Mouse (Mus musculus) liver, embryonic 16.5 days (tissue): ENCODE data around the gene Ccnl2. TPM values are rescaled to one million over a fixed set of nuclear protein-coding genes. Genes with fewer than 3 reads are reported as not detected.

Experiments
- ATAC-seq: fragments of 200-750 bp; cut with Nextera tagmentation; 2 replicates; pipeline ENCODE4 v1.8.0; 2017; ENCODE audit warnings: low read depth, mild to moderate bottlenecking, moderate number of reproducible peaks, moderate library complexity
- H3K27ac ChIP-seq: fragments of 300-500 bp; sonication (generic); 2 replicates; pipeline ENCODE4 v1.5.1; 2014; ENCODE audit warnings: mild to moderate bottlenecking, low read length
- H3K27me3 ChIP-seq: fragments of 300-500 bp; sonication (generic); 2 replicates; pipeline ENCODE4 v1.6.1; 2014; ENCODE audit warnings: low read depth, low read length, mixed read lengths; ENCODE audit not compliant: control insufficient read depth, insufficient read depth
- H3K36me3 ChIP-seq: fragments of 300-500 bp; sonication (generic); 2 replicates; pipeline ENCODE4 v1.6.1; 2014; ENCODE audit warnings: mild to moderate bottlenecking; ENCODE audit not compliant: control insufficient read depth, insufficient read depth
- H3K4me1 ChIP-seq: fragments of 300-500 bp; sonication (generic); 2 replicates; pipeline ENCODE4 v1.6.1; 2014; ENCODE audit warnings: low read depth, low read length, mixed read lengths; ENCODE audit not compliant: control insufficient read depth
- H3K4me2 ChIP-seq: fragments of 300-500 bp; sonication (generic); 2 replicates; pipeline ENCODE4 v1.6.1; 2014; ENCODE audit warnings: low read depth, low read length, mixed read lengths
- H3K4me3 ChIP-seq: fragments of 300-500 bp; sonication (generic); 2 replicates; pipeline ENCODE4 v1.5.1; 2014; ENCODE audit warnings: low read depth, mild to moderate bottlenecking, low read length
- H3K9ac ChIP-seq: fragments of 300-500 bp; sonication (generic); 2 replicates; pipeline ENCODE4 v1.6.1; 2014; ENCODE audit warnings: low read depth, low read length
- H3K9me3 ChIP-seq: fragments of 300-500 bp; sonication (generic); replicated peaks from 2 replicates; pipeline ENCODE4 v1.6.1; 2016; ENCODE audit warnings: low read length; ENCODE audit not compliant: control insufficient read depth
- WGBS: fragments of 180-500 bp; shearing (Covaris S2); extraction: QIAGEN DNeasy Blood & Tissue Kit; methylation state at CpG from one replicate; pipeline ENCODE4 v1.1.7; 2014; ENCODE audit not compliant: insufficient replicate concordance; 5-methylcytosine and 5-hydroxymethylcytosine counted together
- polyA plus RNA-seq: library from polyadenylated mRNA; unstranded; fragments of >200 nt; fragmentation: Nextera tagmentation; extraction: Ambion mirVana; gene quantifications from 2 replicates; pipeline ENCODE4 v1.2.1, GENCODE M21; 2015

The Ccnl2 gene
- polyA plus RNA-seq, 1 experiment from 2014 or later: 79.8 TPM

DNA sequence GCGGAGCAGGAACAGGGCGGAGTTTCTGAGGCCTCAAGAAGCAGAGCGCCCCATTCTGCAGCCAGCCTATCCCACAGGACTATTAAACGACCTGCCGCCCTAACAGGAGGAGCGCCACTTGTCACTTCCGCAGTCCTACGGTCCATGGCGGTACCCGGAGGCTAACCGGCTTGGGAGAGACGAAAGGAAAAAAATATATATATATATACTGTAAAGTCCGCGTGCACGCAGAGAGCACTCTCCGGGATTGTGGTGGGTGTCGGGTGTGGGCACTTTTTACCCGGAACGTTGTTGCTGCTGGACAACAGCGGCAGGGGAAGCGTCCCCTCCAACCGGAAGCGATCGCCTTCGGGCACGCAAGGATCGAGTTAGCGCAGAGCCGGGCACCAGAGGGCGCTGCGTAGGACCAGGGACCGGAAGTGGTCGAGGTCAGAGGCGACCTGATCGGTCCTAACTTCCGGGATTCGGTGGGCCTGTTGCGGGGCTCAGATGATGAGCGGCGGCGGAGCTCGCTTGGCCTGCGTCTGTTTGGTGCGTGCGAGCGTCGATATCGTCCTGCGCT, 19.0 kb downstream of the Ccnl2 start, which contains the start of gene Aurkaip1:
Aurkaip1 (plus strand) TSS at position 68 of the 562 bp plus-strand sequence.
- Histone ChIP-seq H3K4me2 (peak within 1 kb of the TSS; percentile 87), H3K4me1 (peaks cover 24% of the 10 kb centered on the region), H3K27ac (peak within 1 kb of the TSS; percentile 93), H3K9ac (peak within 1 kb of the TSS; percentile 92), H3K4me3 (peak within 1 kb of the TSS; percentile 90), H3K9me3 (no peaks in the 10 kb centered on the region), H3K27me3 (no peaks in the 10 kb centered on the region), H3K36me3 (peaks cover 14% of the 10 kb centered on the region)
- peak; percentile 94 for ATAC-seq
- under 1% methylated on average over 49 of the region's 49 CpGs for WGBS

DNA sequence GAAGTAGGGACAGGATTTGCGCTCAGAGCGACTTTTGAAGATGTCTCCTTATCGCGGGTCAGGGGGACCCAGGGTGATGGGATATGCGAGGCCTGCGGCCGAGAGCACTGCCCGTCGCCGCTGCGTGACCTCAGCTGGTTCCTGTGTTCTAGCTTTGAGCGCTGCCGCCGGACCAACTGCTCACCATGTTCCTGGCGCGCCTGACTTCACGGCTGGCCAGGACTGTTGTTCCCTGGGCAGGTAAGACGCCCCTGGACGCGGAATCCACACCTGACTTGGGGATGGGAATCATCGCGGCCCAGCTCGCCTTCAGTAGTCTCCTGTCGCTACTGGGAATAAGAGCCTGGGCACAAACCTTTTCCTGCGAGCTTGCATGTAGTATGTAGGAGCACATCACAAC, 19.5 kb downstream of the Ccnl2 start:
- ATAC-seq: peak; percentile 20
- Histone ChIP-seq H3K9ac (peak overlapping the region; percentile 92), H3K4me1 (peaks cover 24% of the 10 kb centered on the region), H3K27ac (peak overlapping the region; percentile 93), H3K36me3 (peaks cover 9% of the 10 kb centered on the region), H3K4me2 (peak overlapping the region; percentile 87), H3K27me3 (no peaks in the 10 kb centered on the region), H3K9me3 (no peaks in the 10 kb centered on the region), H3K4me3 (peak overlapping the region; percentile 90)
- under 1% methylated on average over 25 of the region's 25 CpGs for WGBS

DNA sequence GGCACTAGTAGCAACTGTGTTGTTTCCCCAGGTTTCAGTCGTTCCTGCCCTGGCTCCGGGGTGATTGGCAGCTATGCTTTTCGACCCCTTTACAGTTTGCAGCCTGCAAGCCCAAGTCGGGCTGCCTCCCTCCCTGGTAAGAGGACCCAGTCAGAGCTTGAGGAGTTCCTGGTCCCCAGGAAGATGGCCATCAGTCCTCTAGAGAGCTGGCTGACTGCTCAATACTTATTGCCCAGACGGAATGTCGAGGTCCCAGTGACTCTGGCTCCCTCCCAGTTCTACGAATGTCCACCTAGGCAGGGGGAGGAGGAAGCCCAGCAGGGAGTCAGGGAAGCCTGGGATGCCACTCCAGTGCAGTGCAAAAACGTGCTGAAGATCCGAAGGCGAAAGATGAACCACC, 20.0 kb downstream of the Ccnl2 start:
- Histone ChIP-seq H3K9ac (peak overlapping the region; percentile 92), H3K4me2 (peak overlapping the region; percentile 87), H3K27ac (peak overlapping the region; percentile 93), H3K27me3 (no peaks in the 10 kb centered on the region), H3K4me1 (peaks cover 24% of the 10 kb centered on the region), H3K36me3 (peaks cover 5% of the 10 kb centered on the region), H3K4me3 (peak overlapping the region; percentile 90), H3K9me3 (no peaks in the 10 kb centered on the region)
- ATAC-seq: no peak
- 51% methylated on average over 10 of the region's 10 CpGs for WGBS

DNA sequence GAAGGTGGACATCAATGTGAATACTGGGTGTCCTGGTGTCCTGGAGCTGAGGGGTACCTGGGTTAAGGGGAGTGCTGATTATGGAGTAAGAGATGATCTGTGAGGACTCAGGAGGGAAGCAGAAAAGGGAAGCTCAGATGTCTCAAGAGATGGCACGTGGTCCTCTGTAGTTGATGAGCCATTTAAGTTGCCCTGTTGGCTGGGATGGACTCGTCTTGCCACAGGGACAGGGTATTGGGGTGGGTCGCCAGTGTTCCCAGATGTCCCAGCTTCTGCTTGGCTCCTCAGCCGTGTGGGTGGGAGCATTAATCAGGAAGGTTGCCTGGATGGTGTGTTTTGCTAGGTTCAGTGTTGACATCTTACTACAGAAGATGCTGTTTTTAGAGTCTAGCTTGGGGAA, 20.9 kb downstream of the Ccnl2 start:
- no peaks in the 10 kb centered on the region for H3K27me3 ChIP-seq
- 64% methylated on average over 4 of the region's 4 CpGs for WGBS
- H3K9me3 ChIP-seq: no peaks in the 10 kb centered on the region
- H3K9ac ChIP-seq: no peak overlapping the region
- no peak overlapping the region for H3K4me3 ChIP-seq
- no peak overlapping the region for H3K4me2 ChIP-seq
- H3K36me3 ChIP-seq: no peaks in the 10 kb centered on the region
- H3K27ac ChIP-seq: no peak overlapping the region
- peaks cover 24% of the 10 kb centered on the region for H3K4me1 ChIP-seq
- no peak for ATAC-seq

DNA sequence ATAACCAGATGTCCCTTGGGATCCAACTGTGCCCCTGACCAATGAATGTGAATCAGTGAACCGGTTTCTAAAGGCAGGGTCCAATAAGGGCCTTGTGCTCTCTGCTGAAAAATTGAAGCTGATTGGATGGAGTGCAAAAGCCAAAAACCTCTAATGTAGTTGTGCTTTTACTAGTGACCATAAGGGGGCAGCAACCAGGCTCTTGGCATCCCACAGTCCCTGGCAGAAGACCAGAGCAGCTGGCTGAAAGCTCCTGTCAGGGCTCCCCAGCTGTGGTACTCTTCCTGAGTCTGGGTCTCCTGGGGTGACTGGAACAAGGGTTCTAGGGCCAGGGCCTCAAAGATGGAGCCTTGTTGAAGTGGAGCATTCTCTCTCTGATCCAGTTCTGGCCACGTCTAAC, 21.5 kb downstream of the Ccnl2 start:
- no peaks in the 10 kb centered on the region for H3K9me3 ChIP-seq
- H3K27ac ChIP-seq: no peak overlapping the region
- peaks cover 24% of the 10 kb centered on the region for H3K4me1 ChIP-seq
- H3K4me3 ChIP-seq: no peak overlapping the region
- H3K9ac ChIP-seq: no peak overlapping the region
- WGBS: 38% methylated on average over 2 of the region's 2 CpGs
- ATAC-seq: no peak
- no peak overlapping the region for H3K4me2 ChIP-seq
- no peaks in the 10 kb centered on the region; the same call in 1 of the 2 replicates for H3K27me3 ChIP-seq
- no peaks in the 10 kb centered on the region for H3K36me3 ChIP-seq

DNA sequence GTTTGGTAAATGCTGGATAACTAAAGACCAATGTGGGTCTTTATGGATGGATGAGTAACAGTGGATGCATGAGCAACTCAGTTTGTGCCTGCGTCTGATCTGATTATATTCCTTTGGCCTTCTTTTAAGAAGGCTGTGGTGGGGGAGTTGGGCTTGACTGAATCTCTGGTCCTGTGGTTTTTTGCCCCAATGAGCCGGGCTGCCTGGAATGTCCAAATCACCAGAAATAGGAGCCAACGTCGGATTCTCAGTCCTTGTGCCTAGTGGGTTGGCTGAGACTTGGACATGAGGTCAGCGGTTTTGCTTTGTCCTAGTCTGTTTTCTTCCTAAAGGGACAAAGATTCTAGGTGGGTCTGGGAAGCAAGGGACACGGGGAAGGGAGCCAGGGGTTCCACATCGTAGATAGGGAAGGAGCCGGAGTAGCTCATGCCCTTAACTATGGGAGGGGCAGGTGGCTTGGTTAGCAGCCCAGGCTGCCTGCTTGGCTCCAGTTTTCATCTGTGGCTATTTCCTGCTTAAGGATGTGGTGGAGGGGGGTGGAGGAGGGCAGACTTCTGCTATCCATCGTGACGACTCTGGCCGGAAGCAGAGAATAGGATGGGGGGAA, 25.2 kb downstream of the Ccnl2 start:
- Histone ChIP-seq H3K9me3 (no peaks in the 10 kb centered on the region), H3K27ac (peak overlapping the region; percentile 41; the same call in 1 of the 2 replicates), H3K36me3 (no peaks in the 10 kb centered on the region), H3K4me1 (peaks cover 29% of the 10 kb centered on the region), H3K4me3 (no peak overlapping the region), H3K4me2 (no peak overlapping the region), H3K9ac (no peak overlapping the region), H3K27me3 (peaks cover 20% of the 10 kb centered on the region)
- no peak for ATAC-seq
- 33% methylated on average over 11 of the region's 11 CpGs for WGBS

DNA sequence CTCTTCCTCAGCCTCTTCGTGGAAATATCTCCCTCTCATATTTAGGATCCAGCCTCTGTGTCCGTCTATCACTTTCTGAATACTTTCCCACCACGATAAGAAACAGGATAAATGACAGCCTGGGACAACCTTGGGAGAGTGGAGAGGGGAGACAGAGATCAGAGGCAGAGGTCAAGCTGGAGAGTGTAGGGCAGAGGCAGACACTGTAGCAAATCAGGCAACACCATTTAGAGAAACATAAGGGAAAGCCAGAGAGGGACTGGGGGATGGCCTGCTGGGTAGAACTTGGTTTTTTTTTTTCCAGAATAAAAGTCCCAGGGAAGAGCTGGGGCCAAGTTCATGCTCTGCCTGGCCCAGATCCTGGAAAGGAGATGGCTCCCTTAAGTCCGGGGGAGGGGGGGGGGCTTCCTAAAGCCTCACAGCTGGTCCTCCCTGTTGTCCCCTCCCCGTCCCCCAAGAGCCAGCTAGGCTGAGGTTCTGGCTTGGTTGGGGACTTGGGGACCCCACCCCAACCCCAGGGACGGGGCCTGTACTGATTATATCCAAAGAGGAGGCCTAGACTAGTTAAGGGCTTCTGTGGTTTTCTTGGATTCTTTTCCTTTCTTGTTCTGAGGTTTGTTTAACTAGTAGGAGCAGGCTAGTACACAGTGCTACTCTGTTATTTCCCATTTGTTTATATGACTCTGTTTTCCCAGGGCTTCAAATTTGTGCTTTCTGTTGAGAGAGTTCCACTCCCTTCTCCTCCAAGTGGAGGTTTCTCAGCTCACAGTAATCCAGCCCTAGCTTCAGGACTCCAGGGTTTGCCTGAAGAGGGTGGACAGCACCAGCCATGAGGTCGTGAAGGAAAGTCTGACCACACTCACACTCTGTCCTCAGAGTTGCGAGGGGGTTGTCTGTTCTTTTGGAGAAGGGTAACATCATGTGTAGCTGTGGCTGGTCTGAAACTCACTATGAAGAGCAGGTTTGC, 26.2 kb downstream of the Ccnl2 start:
- Histone ChIP-seq H3K4me1 (peaks cover 23% of the 10 kb centered on the region), H3K4me2 (no peak overlapping the region), H3K27ac (peak overlapping the region; percentile 41; the same call in 1 of the 2 replicates), H3K27me3 (peaks cover 25% of the 10 kb centered on the region), H3K36me3 (no peaks in the 10 kb centered on the region), H3K9ac (no peak overlapping the region), H3K4me3 (no peak overlapping the region), H3K9me3 (no peaks in the 10 kb centered on the region)
- ATAC-seq: no peak
- WGBS: 40% methylated on average over 8 of the region's 8 CpGs

DNA sequence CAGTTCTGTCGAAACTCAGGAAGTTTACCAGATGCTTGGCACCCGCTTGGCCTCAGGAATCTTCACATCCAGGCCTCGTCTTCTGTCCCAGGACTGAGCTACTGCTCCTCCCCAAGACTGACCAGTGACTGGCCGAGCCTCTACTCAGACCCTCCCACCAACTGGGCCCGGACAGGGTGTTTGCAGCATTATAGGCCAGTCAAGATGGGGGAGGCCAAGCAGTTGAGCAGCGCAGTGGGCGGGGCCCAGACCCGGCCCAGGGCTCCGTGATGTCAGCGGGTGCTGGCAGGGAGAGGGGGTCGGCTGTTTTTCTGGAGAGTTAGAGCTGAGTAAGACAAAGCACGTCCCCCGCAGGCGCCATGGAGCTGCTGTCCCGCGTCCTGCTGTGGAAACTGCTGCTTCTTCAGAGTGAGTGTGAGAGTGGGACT, 27.2 kb downstream of the Ccnl2 start, which contains the start of gene Mxra8:
Mxra8 (plus strand) TSS at position 198 of the 428 bp plus-strand sequence.
- H3K9me3 ChIP-seq: no peaks in the 10 kb centered on the region
- ATAC-seq: peak; percentile 56
- peak within 1 kb of the TSS; percentile 78 for H3K4me2 ChIP-seq
- H3K36me3 ChIP-seq: no peaks in the 10 kb centered on the region
- H3K9ac ChIP-seq: peak within 1 kb of the TSS; percentile 35
- H3K4me3 ChIP-seq: peak within 1 kb of the TSS; percentile 60
- H3K27me3 ChIP-seq: peaks cover 25% of the 10 kb centered on the region
- peaks cover 17% of the 10 kb centered on the region for H3K4me1 ChIP-seq
- peak within 1 kb of the TSS; percentile 12; the same call in 1 of the 2 replicates for H3K27ac ChIP-seq
- 24% methylated on average over 16 of the region's 16 CpGs for WGBS
